Mouse (Mus musculus) megakaryocyte, embryonic 14.5 days (primary cell): ENCODE measurements around the gene Ghitm. TPM values are rescaled to one million over a fixed set of nuclear protein-coding genes. Genes with fewer than 3 reads are reported as not detected.
A peak's percentile ranks its signal among the peaks of the same experiment; 100 is the strongest.

ENCODE experiments used
- H3K27me3 ChIP-seq: replicated peaks from 2 replicates; pipeline ENCODE3; 2012; ENCODE audit warnings: inconsistent platforms
- H3K36me3 ChIP-seq: replicated peaks from 2 replicates; pipeline ENCODE3; 2012; ENCODE audit warnings: low read length, inconsistent platforms, mixed read lengths
- H3K4me1 ChIP-seq: 2 replicates; pipeline ENCODE4 v1.6.1; 2012; ENCODE audit warnings: inconsistent platforms
- H3K4me3 ChIP-seq: replicated peaks from 2 replicates; pipeline ENCODE3; 2012; ENCODE audit warnings: moderate library complexity, mild to moderate bottlenecking, inconsistent platforms
- H3K9me3 ChIP-seq: 2 replicates; pipeline ENCODE4 v1.6.1; 2012; ENCODE audit warnings: inconsistent platforms
- FLI1 ChIP-seq: IDR thresholded peaks from 2 replicates; pipeline ENCODE4 v1.6.1; 2012; ENCODE audit warnings: low read length, inconsistent platforms, mixed read lengths
- GATA1 ChIP-seq: IDR thresholded peaks from 3 replicates; pipeline ENCODE4 v1.6.1; 2012; ENCODE audit warnings: mixed read lengths, low read length, inconsistent platforms, borderline replicate concordance
- polyA plus RNA-seq: library from polyadenylated mRNA; stranded (reverse); fragments of >175 nt; gene quantifications from 2 replicates; pipeline ENCODE4 v1.2.3, GENCODE M21; 2012; ENCODE audit warnings: low replicate concordance; ENCODE audit not compliant: insufficient read depth

The Ghitm gene
- polyA plus RNA-seq, 1 experiment: 20.9 TPM

DNA sequence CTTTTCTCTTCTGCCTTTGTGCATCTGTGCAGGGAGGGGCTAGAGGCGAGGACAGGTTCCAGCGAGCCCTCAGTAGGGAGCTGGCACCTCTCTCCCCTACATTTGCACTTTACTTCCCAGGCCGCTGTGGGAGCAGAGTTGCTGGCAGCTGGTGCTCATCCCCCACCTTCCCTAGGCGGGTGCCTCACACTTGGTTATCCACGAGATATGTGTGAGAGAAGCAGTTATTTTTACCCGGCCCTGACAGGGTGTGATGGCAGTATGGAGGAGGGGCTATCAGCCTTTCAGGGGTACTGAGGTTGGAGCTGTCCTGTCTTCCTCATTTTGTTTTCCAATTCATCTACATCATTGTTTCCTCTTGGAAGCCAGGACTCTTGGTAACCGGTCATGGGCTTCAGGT is 29.2 kb downstream of the Ghitm start:
- Histone ChIP-seq H3K9me3 (0 out of 2 replicates have a peak, but pooled peaks cover 2% of the 10 kb centered on the region), H3K36me3 (no peaks in the 10 kb centered on the region), H3K27me3 (peaks cover 32% of the 10 kb centered on the region), H3K4me1 (peaks cover 53% of the 10 kb centered on the region), H3K4me3 (peak overlapping the region; percentile 35)
- TF ChIP-seq GATA1 (no peak), FLI1 (no peak)

DNA sequence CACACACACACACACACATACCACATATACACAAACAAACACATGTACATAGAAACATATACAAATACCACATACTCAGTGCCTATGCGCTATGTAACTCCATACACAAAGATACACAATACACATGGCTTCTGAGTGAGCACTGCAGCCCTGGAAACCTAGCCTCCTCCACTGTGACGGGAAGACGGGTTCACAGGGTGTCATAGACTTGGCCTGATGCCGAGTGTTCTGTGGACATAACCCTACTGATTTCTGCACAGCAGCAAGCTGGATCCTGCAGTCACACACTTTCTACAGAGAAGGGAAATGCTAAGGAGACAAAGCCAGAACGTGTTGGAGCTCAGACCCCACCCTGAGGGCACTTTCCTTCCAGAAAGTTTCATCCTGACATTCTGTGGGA is 30.3 kb downstream of the Ghitm start:
- no peaks in the 10 kb centered on the region for H3K9me3 ChIP-seq
- no peaks in the 10 kb centered on the region for H3K36me3 ChIP-seq
- peak overlapping the region; percentile 21 for H3K4me3 ChIP-seq
- peaks cover 37% of the 10 kb centered on the region for H3K27me3 ChIP-seq
- TF ChIP-seq FLI1 (no peak), GATA1 (no peak)
- H3K4me1 ChIP-seq: peaks cover 42% of the 10 kb centered on the region

DNA sequence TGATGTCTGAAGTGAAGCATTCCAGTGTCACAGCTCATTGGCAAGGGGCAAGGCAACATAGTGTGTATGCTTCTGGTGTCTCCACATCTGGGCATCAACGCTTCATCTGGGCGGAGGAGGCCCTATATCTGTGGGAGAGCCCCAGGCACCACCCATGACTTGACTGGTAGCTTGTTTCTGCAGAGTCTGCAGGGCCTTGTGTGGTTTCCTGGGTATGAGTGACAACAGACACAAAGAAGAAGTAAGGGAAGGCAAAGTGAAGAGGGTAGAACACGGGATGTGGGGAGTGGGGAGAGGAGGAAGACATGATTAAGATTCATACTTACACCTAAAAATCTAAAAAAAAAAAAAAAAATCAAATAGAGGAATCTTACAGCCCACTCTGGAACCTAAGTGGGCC is 32.6 kb downstream of the Ghitm start:
- H3K27me3 ChIP-seq: peaks cover 55% of the 10 kb centered on the region
- no peaks in the 10 kb centered on the region for H3K36me3 ChIP-seq
- H3K4me1 ChIP-seq: peaks cover 45% of the 10 kb centered on the region
- H3K9me3 ChIP-seq: no peaks in the 10 kb centered on the region
- TF ChIP-seq FLI1 (no peak), GATA1 (no peak)
- H3K4me3 ChIP-seq: peak overlapping the region; percentile 56

DNA sequence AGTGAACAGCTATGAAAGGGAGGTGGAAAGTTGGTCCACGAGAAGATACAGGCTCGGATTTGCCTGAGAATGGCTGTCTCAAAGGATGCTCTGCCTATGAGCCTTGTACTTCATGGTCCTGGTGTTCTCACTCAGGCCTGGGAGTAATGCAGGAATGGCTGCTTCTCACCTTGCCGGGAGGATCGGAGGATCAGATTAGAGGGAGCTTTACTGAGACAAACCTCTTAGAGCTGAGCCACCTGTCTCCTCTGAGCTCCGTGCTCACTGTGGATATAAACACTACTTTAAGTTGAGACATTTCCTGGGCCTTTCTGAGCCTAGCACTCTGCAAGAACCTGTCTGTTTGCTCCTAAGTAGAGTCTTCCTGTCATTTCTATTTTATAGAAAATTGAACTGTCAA is 33.5 kb downstream of the Ghitm start:
- no peaks in the 10 kb centered on the region for H3K36me3 ChIP-seq
- TF ChIP-seq FLI1 (no peak), GATA1 (no peak)

DNA sequence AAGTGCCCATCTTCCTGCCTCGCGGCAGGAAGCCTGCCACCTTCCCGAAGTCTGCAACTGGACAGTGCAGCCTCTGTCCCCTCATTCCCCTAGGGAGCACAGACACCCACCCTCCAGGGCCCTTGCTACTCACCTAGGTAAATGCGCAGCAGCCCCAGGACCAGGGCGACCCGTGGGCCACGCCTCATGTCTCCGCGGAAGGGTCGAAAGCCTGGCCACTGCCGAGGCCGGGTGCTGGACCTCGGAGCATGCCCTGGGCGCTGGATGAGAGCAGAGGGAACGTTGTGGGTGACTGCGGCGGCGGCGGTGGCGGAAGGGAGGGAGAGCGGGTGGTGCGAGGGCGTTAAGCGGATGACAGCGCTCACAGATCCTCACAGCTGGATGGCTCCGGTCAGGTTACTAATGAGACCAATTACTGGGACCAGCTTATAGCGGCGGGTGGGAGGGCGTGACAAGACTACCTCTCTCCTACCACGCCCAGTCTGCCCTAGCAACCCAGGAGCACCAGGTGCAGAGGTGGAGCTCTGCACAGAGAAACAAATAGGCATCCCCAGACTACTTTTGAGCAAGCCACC is 37.0 kb downstream of the Ghitm start, which contains the start of gene Cdhr1:
Cdhr1 (minus strand) TSS at position 392 of the 575 bp plus-strand sequence.
- no peaks in the 10 kb centered on the region for H3K36me3 ChIP-seq
- no peaks in the 10 kb centered on the region for H3K9me3 ChIP-seq
- H3K4me3 ChIP-seq: peak within 1 kb of the TSS; percentile 87
- TF ChIP-seq FLI1: no peak
- no peak for TF ChIP-seq GATA1
- peaks cover 20% of the 10 kb centered on the region for H3K4me1 ChIP-seq
- peaks cover 67% of the 10 kb centered on the region for H3K27me3 ChIP-seq

More for the DNA sequence above, 33.5 kb downstream of the Ghitm start:
- Histone ChIP-seq H3K27me3 (peaks cover 60% of the 10 kb centered on the region), H3K9me3 (no peaks in the 10 kb centered on the region), H3K4me1 (peaks cover 45% of the 10 kb centered on the region), H3K4me3 (no peak overlapping the region)

DNA sequence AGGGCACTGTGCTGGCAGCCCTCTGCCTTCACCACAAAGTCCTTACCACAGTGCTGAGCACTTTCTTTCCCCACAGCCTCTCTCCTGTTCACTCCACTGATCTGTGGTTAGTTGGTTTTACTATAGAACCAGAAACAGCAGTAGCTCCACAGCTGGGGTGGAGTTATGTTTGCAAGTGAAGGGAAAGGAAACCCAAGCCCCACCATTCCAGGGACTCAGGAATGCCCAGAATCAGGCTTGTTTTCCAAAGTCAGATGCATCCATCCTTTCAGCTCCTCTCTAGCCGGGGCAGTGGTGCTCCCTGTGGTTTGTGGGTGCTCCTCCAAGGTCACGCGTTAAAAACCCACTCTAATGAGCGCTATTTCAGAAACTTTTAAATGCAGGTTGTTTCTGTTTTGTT is 39.5 kb downstream of the Ghitm start:
- Histone ChIP-seq H3K27me3 (peaks cover 53% of the 10 kb centered on the region), H3K9me3 (peaks cover under 1% of the 10 kb centered on the region; the same call in 1 of the 2 replicates), H3K36me3 (no peaks in the 10 kb centered on the region), H3K4me1 (peaks cover 10% of the 10 kb centered on the region), H3K4me3 (no peak overlapping the region)
- TF ChIP-seq GATA1 (no peak), FLI1 (no peak)

DNA sequence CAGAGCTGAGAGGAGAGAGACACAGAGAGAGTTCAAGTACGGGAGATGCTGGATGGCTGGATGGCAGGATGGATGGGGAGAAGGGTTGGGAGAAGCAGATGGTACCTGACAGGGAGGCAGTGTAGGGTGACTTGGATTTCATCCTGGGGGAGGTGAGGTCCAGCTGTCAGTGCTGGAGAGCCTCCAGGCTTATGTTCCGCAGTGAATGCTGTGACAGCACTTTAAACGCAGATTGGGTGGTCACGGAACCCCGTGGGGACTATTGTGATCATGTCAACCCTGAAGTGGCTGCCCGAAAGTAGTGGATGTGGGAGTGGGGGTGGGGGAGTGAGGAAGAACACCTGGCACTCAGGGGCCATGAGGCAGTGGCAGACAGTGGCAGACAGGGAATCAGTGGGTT is 40.6 kb downstream of the Ghitm start:
- peaks cover 10% of the 10 kb centered on the region for H3K9me3 ChIP-seq
- TF ChIP-seq GATA1: no peak
- no peak for TF ChIP-seq FLI1
- H3K4me3 ChIP-seq: no peak overlapping the region
- H3K36me3 ChIP-seq: no peaks in the 10 kb centered on the region
- peaks cover 10% of the 10 kb centered on the region for H3K4me1 ChIP-seq
- H3K27me3 ChIP-seq: peaks cover 51% of the 10 kb centered on the region

DNA sequence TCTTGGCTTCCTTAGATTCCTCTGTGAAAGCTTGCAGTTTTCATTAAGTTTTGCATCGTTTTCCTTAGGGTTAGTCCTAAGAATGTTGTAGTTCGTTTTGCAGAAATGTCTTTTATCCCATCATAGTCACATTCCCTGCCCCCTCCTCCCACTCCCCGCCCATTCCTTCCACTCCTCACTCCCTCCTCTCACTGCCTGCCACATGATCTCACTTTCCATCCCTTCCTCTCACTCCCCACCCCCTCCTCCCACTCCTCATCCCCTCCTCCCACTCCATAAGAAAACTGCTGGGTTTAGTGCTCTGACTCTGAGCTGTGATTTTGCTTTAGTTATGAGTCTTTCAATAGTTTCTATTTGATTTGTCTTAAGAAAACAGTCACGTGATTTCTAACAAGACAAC is 51.3 kb downstream of the Ghitm start:
- Histone ChIP-seq H3K4me3 (no peak overlapping the region), H3K27me3 (peaks cover 3% of the 10 kb centered on the region)
- TF ChIP-seq FLI1 (no peak), GATA1 (no peak)

DNA sequence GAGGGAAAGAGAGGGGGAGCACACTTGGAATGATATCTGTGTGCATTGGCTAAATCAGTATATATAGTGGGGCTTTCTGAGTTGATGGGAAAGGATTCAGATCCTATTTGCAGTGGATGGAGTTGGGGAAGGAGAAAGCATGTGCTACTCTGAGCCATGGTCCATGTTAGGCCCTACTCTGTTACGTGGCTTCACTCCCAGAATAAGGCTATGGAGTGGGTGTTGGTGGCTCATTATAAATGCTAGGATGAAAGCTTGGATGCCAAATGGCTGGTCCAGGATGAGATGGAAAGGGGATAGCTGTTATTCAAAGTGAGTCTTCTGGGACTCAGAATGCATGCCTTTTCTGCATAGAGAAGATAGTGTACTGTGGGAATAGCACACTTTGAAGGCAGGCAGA is 54.3 kb downstream of the Ghitm start:
- TF ChIP-seq GATA1 (no peak), FLI1 (no peak)
- Histone ChIP-seq H3K9me3 (0 out of 2 replicates have a peak, but pooled peaks cover 7% of the 10 kb centered on the region), H3K36me3 (no peaks in the 10 kb centered on the region), H3K4me1 (no peaks in the 10 kb centered on the region), H3K27me3 (no peaks in the 10 kb centered on the region), H3K4me3 (no peak overlapping the region)

More for the DNA sequence above, 51.3 kb downstream of the Ghitm start:
- Histone ChIP-seq H3K9me3 (peaks cover 13% of the 10 kb centered on the region; the same call in 1 of the 2 replicates), H3K4me1 (no peaks in the 10 kb centered on the region), H3K36me3 (no peaks in the 10 kb centered on the region)

Other genes starting within 250 kb of the Ghitm start
- gene Ccser2, start 166.5 kb downstream of the Ghitm start, polyA plus RNA-seq: 0.31 TPM in 1 of 2 replicates, not detected in the other
- not detected in 2 replicates for gene Rgr, start 86.3 kb downstream of the Ghitm start, polyA plus RNA-seq
- gene Lrit1, start 80.4 kb downstream of the Ghitm start, polyA plus RNA-seq: not detected in 2 replicates
- gene Lrit2, start 67.3 kb downstream of the Ghitm start, polyA plus RNA-seq: not detected in 2 replicates
- gene Cdhr1, start 36.9 kb downstream of the Ghitm start, polyA plus RNA-seq: not detected in 2 replicates
- 4.3 TPM in 1 of 2 replicates, not detected in the other for gene 2610528A11Rik, start 21.2 kb downstream of the Ghitm start, polyA plus RNA-seq